Mouse (Mus musculus) T-cell, adult 66 days (primary cell): ENCODE measurements around the gene Dnajc3. TPM values are rescaled to one million over a fixed set of nuclear protein-coding genes. Genes with fewer than 3 reads are reported as not detected.

Experiments
- total RNA-seq, 2 experiments: library from RNA; stranded (reverse); gene quantifications; 3 replicates in 1 of 2; 4 replicates in 1 of 2; pipeline ENCODE4 v1.2.4; 2023

The Dnajc3 gene
- 10 to 100 TPM; 60.8 to 66.5 TPM for total RNA-seq

GRCm38 (mm10) chr14:118937533-118938492 is at the start of gene Dnajc3:
Gene Dnajc3 (plus strand): TSS chr14:118937976.

GRCm38 (mm10) chr14:118924673-118925615 is 12.8 kb upstream of the Dnajc3 start, which contains the start of gene Dzip1:
Gene Dzip1 (minus strand): TSS chr14:118925460.

Other genes with a start within 250 kb of the Dnajc3 start
- gene Abcc4, start 231.8 kb upstream of the Dnajc3 start, total RNA-seq, result 10 to 100 TPM; 24.8 to 29.3 TPM
- gene Cldn10, start 150.1 kb upstream of the Dnajc3 start, total RNA-seq, result 1 to 10 TPM; 2.1 to 3.6 TPM
- gene Dzip1, start 12.5 kb upstream of the Dnajc3 start, total RNA-seq, result 10 to 100 TPM; 69.3 to 87.5 TPM
- 1 to 10 TPM; 1.4 to 2.0 TPM for gene Uggt2, start 161.5 kb downstream of the Dnajc3 start, total RNA-seq
- under 1 TPM in 1 of 2 experiments, not detected in 1; 0.65 TPM for gene Hs6st3, start 200.4 kb downstream of the Dnajc3 start, total RNA-seq